12 mouse cellular contexts compared by ENCODE assay signal in the genomic region with DNA sequence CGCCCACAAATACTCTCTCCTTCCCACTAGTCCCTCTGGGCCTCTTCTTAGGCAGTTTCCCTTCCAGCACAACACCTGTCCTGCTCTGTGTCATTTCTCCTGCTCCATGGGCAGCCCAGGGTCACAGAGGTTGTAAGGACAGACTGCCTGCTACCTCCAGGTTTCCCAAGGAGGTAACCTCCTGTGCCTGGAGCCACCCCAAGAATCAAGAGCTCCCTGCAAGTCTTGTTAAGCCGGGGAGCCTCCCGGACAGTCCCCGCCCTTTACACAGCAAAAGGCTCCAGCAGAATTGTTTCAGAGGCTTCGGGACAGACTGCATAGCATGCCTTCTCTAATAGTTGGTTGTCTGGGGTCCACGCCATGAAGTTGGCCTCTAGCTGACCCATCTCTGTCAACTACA.
"Had no signal": no experiment of that assay in that cellular context is flagged by ENCODE, and none has a peak within 500 bp of the region (broad histone marks: within the 10 kb centered on the region; RNA-seq: fewer than 3 reads in every experiment).

No protein-coding gene starts in this region.

- H3K27ac ChIP-seq: left cerebral cortex, adult 2 months; lung, embryonic 15.5 days; midbrain, embryonic 10.5 days; neural tube, embryonic 15.5 days; stomach, postnatal 0 days had no signal

- H3K4me2 ChIP-seq: lung, embryonic 15.5 days; neural tube, embryonic 15.5 days had no signal

- DNase-seq: kidney, adult 8-10 months; kidney, postnatal 25 days; lung, postnatal 36 days; midbrain, embryonic 14.5 days; right cerebral cortex, adult 18-20 months; right cerebral cortex, postnatal 25 days had no signal

- H3K4me3 ChIP-seq: left cerebral cortex, adult 2 months; lung, embryonic 15.5 days; midbrain, embryonic 10.5 days; myocyte; neural tube, embryonic 15.5 days had no signal

- H3K9ac ChIP-seq: lung, embryonic 15.5 days; neural tube, embryonic 15.5 days had no signal

- H3K36me3 ChIP-seq: lung, embryonic 15.5 days; midbrain, embryonic 10.5 days; neural tube, embryonic 15.5 days had no signal

- H3K9me3 ChIP-seq: lung, embryonic 15.5 days; midbrain, embryonic 10.5 days; neural tube, embryonic 15.5 days had no signal
